Mouse (Mus musculus): ENCODE measurements at regions not wholly inside any gene's neighbourhood (a gene's known extent, or its start where the extent isn't known, plus 50 kb on each side); places are given as distances from the start of the nearest gene placed in this dataset.
A peak's percentile ranks its signal among the peaks of the same experiment; 100 is the strongest.
"Not testable (repeated sequence)": the region's sequence is repeated elsewhere in the genome, so short reads cannot be mapped to it uniquely, and the experiment has no call there.

GRCm38 (mm10) chr4:143029813-143030212 lies 183.0 kb downstream of the Prdm2 start:
- TF ChIP-seq CTCF (conservative IDR thresholded peaks at IDR 0.05; ENCODE audit: insufficient read depth, insufficient read length, low read depth, low read length): peak; percentile 19; the same call in 1 of the 2 replicates
- TF ChIP-seq POLR2A (IDR thresholded peaks at IDR 0.05; ENCODE audit: low read depth, low read length): not testable (repeated sequence)
